Mouse (Mus musculus) kidney, adult 18-20 months (tissue): ENCODE results near the gene Sim1.

ENCODE experiments used
- DNase-seq: peaks from one replicate; pipeline ENCODE4 v3.0.0; 2021

Sim1 gene

DNA sequence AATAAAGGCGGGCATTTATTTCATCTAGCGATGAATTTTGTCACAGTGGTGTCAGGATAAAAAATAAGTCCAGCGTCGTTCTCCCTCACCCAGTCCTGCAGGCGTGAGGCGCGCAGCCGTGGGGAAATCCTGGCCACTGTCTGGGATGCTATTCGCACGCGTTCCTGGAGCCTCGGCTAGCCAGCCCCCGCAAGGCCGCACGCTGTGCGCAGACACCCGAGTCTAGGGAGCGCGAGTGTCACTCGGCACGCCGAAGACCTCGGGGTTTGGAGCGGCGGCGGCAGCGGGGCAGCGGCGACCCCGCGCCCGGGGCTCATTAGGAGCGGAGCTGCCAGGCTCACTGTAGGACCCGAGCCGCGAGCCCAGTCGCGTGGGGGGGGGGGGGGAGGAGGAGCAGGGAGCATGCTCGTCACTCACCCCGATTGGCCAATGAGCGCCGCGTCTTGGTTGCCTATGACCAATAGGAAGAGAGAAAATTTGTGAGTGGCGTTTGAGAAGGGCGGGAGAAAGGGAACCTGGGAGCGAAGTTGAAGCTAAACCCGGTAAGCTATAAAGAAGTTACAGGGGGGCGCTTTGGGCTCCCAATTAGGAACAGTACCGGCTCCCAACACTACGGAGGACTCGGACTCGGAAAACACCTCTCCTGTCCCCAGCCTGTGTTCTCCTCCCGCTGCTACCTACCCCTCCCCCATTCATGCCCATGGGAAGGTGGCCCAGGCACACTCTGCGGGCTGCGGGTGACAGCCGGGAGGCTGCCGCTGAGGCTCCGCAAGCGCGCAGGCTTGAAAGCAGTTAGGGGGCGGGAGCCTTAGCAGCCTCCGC is at the start of gene Sim1:
Gene Sim1 (plus strand): TSS at position 585 of the 822 bp plus-strand sequence.
- DNase-seq, result peak; percentile 84

DNA sequence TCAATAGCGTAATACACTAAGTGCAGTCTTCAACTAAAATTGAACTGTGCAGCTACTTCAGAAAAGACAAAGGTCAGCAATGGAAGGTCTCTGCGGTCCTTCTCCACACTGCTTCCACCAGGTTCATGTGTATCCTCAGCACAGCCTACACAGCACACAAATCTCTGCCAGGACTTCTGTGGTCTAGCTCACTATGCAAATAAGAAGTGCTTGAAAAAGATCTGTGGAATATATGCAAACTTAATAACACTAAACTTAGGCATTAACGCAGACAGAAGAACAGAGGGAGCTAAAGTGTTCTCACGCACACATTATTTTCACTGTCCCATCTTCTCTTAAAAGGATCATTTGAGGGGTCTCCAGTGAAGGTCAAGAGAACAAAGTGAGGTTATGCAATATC is 26.4 kb upstream of the Sim1 start:
- no peak for DNase-seq

DNA sequence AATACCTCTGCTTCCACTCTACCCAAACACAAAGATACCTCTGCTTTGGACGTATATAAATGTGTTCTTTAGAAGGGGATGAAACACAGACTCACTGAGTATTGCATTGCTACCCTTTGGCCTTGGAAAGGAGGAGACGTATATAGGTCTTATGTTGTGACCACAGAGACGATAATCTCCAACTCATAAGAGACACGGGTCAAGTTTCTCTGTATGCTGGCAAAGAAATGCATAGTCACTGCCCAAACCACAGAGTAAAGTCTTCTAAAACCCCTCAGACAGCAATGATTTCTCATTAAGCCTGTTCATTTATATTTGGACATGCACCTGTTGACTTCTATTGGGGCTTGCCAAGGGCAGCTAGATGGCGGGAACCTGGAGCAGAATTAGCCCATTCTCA is 17.6 kb upstream of the Sim1 start:
- no peak for DNase-seq

DNA sequence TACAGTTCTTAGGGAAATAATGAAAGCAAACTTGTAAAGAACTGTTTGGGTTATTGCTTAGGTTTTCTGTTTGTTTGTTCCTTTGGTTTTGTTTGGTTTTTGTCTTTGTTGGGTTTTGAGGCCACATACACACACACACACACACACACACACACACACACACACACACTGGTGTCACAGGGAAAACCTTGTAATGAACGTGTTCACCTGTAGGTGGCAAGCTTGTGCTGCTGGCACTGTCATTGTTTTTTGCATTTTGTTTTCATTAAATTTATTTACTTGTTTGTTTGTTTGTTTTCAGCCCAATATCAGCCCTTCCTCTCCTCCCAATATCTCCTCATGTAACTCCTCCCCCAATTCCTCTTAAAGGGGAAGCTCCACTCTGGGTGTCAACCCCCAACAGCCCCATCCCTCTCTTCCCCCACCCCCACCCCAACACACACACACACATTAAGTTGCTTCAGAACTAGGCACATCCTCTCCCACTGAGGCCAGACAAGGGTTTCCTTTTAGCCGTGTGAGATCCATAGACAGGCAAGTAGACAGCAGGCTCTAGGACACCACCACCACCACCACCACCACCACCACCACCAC is 13.0 kb upstream of the Sim1 start:
- peak; percentile 36 for DNase-seq

DNA sequence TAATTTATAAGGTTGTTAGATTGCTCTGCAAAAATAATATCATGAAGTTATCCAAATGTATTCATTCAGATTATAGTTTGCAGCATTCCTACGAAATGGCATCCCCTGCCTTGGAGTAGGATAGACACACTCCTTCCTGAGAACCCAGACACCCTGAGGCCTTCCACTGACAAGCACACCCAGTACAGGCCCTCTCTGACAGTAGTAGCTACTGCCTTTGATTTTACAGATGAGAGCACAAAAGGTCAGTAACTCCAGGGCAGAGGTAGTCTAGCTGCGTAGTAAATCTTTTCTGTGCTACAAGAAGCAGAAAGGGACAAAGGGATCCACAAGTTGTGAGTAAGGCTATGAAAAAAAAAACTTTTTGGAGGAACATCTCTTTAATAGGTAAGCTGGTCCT is 12.2 kb upstream of the Sim1 start:
- no peak for DNase-seq

DNA sequence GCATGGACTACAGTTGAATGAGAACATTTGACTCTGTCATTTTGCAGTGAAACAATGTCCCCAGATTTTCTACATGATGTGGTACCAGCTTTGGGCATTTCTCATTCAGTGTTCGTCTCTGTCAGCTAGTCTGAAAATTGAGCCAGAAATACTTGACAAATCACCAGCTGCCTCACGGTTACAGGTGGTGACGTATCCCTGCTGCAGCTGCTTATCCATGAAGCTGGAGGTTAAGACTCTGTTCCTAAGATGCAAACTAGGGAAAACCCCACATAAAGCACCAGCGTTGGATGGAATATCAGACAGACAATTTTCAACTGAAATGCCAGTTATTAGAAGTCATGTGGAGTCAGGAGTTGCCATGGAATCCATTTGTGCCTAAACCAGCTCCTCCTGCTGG is 8.2 kb upstream of the Sim1 start:
- DNase-seq, result no peak

DNA sequence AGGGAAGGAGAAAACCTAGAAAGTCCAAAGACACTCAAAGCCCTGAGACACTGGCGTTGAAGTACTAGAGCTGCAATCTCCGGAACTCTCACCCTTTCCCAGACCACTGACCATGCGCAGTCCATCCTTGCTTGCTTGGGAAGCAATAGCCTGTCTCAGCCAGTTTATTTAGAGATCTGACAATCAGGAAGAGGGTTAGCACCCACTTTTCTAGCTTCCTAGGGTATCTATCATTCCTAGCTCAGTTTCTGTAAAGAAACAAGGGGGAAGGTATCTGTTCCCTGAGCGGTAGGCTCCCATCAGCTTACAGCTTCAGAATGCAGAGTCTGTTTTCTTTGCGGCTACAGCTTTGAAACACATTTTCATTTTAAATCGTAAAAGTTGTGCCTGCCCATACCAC is 3.9 kb upstream of the Sim1 start:
- no peak for DNase-seq

DNA sequence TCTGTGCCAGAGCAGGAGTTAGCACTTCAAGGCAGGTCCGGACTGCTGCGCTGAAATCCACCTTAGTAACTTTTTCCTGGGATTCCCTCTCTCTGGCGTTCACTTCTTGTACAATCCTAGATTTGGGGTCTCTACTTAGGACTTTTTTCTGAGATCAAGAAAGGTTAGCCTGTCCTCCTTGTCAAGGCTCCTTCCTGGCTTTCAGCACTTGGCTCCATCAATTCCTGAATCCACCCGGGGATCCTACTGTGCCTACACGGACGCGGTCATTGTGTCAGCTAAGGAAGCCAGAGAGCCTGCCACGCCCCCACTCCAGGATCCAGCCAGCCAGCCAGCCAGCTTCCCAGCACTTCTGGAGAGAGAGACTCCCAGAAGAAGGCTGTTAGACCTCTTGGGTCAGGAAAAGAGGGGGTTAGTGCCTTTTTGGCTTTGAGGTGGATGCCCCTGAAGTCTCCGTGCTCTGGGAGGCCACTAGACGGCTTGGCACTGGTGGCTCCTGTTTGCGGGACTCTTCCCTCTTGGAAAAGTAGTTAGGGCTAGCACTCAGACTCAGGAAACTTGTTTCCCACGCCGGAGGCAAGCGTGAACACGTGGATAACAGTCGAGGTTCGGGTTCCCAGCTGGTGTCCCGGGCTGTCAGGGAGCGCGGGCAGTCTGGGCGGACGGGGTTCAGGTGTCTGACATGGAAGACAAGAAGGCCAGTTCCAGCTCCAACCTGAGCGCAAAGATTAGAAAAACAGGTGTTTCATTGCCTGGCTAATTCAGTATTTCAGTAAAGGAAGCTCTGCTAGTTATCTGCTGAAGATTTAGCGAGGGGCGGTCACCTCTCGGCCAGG is 2.5 kb upstream of the Sim1 start:
- peak; percentile 59 for DNase-seq

DNA sequence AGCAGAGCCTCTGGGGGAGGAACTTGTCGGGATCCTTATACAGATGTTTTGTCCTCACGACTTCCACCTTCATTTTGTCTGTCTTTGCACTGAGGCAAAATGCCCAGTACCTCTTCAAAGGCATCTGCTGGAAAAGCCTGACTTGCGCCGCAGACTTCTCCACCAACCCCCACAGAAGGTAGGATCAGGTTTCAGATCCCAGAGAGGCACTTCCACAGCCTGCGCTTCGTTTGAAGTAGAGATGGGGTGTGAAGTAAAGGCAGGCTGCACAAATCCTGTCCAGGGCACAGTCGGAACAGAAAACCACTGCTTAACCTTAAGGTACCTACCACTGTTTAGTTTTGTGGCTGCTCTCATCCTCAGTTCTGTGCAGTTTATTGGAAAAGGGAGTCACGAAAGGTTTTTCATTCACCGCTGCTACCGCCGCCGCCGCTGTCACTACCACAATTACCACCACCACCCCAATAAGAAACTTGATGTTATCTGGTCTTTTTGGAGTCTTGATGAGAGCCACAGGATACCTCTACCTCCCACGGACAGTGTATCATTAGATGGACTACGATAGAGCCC is 1.7 kb upstream of the Sim1 start:
- DNase-seq, result no peak

DNA sequence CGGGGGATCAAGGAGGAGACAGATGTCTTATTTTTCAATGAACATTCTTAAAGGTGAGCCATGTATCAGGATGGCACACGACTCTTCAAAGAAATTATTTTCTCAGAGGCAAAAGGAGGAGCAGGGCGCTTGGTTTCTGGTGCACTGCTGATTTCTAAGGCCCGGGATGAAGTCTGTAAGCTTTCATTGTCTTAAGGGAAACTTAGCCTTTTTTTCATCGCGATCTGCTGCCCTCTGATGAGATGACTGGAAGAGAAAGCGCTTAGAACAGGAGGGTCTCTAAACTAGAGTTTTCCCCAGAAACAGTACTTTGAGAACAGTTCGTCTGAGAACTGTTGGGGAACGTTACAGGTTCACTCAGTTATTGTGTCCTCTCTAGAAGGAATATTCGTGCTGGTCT is 1.0 kb upstream of the Sim1 start:
- no peak for DNase-seq

DNA sequence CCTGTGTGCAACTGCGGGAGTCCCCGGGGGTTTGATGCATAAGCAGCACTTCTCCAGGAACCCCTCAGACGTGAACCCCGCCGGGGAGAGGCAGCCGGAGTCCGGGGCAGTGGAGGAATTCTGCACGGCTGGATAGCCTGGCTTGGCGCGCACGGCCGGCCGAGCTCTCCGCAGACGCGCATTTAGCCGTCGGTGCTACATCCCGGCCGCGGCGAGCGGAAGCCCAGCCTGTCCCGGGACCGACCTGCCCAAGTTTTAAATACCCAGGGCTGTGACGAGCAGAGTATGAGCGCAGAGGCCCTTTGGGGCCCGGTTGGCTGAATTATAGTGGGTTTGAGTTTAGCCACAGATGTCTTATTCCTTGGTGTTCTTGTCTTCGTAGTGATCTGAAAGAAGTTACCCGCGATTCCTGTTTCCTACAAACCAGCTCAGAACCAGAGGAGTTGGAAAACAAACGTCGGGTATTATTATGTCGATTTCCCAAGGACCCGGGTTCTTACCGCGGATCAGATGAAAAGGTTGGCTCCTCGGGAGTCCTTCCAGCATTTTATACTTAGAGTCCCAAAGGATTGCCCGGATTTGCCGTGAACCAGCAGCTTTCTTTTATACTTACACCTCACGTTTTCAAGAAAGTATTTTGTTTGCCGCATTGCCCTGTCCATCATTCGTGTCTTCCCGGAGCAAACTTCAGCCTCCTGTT is 687 bp downstream of the Sim1 start:
- DNase-seq, result peak; percentile 58

DNA sequence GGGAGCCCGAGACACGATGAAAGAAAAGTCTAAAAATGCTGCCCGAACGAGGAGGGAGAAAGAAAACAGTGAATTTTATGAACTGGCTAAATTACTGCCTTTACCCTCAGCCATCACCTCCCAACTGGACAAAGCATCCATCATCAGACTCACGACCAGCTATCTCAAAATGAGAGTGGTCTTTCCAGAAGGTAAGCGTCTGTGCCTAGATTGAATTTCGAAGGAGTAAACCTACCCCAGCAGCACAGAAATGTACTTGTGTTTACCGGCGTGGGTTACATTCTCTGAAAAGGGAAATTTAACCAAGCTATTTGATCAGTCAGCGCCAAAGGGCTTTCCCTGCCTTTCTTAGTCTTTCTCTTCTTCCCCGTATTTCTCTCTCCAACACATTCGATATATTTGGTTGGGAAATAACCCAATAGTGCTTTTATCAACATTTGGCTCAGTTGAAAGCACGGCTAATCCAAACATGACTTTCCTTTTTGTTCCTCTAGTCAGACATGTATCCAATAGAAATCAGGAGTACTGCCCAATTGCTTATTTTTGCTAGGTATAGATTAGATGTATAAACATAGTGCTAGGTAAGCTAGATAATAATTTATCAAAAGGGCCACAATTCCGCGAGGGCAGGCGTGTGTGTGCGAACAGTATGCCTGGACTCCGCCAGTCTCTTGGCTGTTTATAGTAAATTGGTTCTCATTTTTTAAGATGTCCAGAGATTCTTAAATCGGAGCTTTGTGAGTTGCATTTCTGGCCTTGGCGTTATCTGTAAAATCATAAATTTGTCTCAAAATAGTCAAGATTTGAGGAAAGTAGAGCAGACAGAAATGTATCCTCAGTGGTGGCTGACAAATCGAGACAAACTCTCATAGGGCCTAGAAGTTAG is 1.6 kb downstream of the Sim1 start:
- no peak for DNase-seq

DNA sequence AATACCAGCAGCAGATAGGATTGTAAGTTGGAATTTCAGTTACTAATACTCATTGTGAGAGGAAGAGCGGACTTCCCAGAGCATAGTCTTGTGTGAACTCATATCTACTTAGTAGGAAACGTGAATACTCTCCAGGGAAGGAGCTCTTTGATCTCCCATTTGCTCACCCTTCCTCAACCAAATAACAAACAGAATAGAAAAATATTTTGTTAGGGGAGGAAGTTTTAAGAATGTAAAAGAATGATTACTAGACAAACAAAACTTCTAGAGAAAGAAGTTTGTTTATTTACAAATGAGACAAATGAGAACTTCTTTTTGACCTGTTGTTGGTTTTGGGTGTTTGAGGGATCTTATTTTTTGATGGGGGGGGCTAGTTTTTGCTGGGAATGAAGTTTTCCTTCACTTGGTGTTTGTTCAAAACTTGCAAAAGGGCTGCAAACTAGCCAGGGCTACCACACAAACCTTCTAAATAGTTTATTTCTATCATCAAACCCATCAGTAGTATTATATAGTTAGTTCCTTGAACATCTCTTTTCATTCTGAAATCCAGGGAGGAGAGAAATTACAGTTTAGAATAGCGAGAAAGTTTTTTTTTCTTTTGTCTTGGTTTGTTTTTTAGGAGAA is 2.3 kb downstream of the Sim1 start:
- DNase-seq, result no peak

DNA sequence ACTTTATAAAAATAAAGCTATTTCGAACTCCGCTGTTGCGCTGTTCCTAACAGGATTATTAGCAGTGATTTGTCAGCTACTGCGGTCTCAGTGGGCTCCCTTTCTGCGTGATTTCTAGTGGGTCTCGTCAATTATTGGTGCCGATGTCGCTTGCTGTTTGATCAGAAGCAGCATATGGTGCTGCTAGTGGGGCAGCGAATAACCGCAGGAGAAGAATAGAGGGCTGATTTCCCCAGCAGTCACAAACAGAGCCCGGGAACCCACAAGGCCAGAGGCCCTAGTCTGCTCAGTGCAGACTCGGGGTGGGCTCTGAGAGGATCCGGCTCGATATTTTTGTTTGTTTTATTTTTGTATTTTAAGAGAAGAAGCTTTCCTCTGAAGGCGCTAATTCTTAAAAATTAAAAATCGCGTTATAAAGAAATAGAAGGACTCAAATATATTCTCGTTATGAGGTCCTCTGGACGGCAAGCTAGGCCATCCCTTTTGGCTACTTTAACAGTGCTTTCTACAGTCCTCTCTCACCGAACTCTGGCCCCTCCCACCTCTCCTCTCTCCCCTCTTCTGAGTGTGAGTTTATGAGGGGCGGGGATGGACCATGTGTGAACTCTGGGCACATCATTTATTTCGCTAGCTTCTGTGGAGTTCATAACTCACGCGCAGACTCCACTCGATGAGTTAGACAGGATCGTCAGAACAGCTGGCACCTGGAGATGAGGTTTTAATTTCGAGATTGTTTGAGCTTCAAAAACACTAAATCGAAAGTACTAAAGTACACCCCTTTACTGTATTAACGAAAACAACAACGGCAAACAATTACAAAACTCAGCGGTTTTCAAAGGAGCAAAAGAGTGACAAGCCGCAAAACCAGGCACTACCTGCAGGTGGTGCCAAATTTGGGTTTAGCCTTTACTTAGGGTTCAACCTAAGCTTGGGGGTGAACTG is 3.2 kb downstream of the Sim1 start:
- peak; percentile 70 for DNase-seq

DNA sequence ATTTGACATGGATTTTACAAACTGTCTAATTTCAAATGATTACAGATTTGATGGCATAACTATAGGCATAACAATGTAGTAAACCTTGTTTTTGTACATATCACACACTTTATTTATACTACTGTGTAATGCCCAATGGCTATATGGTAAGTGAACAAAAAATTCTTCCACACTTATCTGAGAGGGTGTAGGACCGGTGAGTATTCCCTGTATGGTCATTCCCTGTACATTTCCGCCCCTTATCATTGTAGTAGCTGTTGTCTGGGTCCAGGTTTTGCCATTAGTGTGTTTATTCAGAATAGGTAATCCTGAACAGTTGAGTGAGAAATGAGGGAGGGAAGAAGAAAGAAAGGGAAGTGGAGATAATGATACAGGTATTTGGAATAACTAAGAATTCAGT is 4.1 kb downstream of the Sim1 start:
- DNase-seq, result no peak

DNA sequence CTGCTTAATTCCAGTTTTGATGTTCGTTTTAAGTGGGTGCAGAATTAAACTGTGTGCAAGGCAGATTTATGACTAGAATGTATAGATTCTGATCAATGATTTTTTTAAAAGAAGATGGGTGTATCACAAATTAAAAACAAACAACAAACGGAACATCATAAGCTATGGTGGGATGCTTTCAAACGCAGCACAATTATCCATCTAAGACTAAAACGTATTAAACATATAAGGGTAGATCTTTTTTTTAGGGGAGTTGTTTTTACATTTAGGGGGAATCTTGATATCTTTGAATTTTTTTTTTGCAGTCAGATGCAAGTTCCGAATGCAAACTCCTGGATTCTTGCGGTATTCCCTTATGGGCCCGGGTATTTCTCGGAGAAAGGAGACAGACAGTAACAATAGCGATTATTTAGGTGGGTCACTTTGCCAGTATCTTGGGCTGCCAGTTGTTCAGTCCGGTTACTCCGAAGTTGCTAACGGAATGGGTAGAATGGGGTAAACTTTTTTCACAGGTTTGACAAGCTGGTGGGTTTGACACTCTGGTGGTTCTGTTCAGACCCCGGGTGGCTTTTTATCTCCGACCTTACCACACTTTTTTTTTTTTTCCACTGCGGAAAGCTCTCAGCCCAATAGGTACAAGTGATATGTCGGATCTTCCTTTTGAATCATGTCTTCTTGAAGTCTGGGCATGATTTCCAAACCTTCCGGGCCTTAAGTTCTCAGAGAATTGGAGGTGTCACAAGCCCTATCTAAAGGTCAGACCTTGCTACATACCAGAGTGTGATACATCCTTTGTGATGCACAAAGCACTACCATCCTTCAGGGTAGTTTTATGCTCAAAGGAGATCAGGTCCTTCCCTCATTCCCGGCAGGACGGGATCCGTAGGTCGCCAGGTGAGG is 5.5 kb downstream of the Sim1 start:
- DNase-seq, result no peak

DNA sequence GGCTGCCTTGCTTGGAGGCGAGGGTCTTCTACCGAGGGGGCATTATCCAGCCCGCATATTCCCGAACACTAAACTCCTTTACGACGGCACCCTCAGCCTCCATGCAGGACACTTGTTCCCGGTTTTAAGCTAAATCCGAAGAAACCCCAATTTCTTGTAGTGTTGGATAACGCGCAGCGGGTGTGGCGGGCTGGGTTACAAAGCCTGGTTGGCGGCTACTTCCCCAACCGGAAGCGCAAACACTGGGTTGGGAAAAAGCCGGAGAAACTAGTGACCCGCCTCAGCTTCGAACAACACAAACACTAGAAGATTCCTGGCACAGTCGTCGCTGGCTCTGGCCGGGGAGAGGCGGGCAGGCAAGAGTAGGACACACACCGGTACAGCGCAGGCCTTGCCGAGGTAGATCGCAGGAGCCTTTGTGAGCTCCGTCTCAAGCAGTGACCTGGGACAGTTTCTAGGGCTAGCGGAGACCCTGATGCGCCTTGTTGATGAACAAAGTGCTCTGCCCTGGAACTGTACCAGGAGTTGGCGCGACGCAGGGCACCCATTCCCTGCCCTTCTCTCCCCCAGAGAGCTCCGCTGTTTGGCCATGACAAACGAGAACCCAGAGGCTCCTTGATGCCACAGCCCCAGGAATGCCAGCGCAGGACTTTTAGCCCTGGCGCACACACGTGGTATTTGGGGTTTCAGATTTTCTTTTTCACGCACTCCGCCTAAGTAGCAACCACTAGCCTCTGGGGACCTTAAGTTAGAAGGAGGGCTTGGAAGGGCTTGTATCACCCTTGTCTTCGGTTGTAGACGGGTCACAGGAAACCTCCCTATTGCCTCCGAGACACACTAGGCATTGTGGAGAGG is 6.4 kb downstream of the Sim1 start:
- peak; percentile 68 for DNase-seq
